37 mouse cellular contexts compared by ENCODE assay signal in the genomic region with DNA sequence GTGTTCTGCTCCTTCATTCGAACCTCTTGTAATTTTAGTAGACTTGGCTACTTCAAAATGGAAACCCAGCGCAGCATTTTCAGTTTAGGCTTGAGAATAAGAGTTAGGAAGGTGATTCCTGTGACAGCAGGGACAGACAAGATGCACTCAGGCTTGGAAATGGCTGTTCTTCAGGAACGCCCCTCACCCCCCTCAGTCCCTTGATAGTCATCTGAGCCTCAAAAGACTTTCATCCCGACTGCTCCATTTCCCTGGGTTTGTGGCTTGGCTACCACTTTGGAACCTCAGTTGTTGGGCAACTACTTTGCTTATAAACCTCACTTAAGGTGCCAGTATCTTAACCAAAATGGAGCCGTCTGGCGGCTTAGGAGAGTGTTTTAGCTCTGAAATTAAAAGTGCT. TPM values are rescaled to one million over a fixed set of nuclear protein-coding genes. Genes with fewer than 3 reads are reported as not detected.
A peak's percentile ranks its signal among the peaks of the same experiment; 100 is the strongest.
DNase-seq lines count a peak whose midpoint lies in the region; ATAC-seq and TF ChIP-seq lines count a peak whose summit lies in the region.
"Had no signal": no experiment of that assay in that cellular context is flagged by ENCODE, and none has a peak within 500 bp of the region (broad histone marks: within the 10 kb centered on the region; RNA-seq: fewer than 3 reads in every experiment).

No protein-coding gene starts in this region.

- no peak overlapping the region for H3K4me2 ChIP-seq in hindbrain, postnatal 0 days (ENCODE audit: low read depth, low read length)
- H3K4me2 ChIP-seq in midbrain, embryonic 12.5 days (replicated peaks): 0 out of 2 replicates have a peak overlapping the region, but pooled peaks have one; percentile 32
- H3K4me2 ChIP-seq in midbrain, postnatal 0 days (ENCODE audit: low read depth, low read length, poor library complexity, severe bottlenecking): no peak overlapping the region
- H3K4me2 ChIP-seq in embryonic facial prominence, embryonic 11.5 days (ENCODE audit: low read depth, low read length): no peak overlapping the region
- no peak overlapping the region for H3K4me2 ChIP-seq in limb, embryonic 11.5 days (ENCODE audit: low read depth, severe bottlenecking)
- H3K4me2 ChIP-seq: heart, embryonic 13.5 days; limb, embryonic 12.5 days; liver, embryonic 15.5 days; neural tube, embryonic 12.5 days; stomach, embryonic 15.5 days had no signal

- peak overlapping the region; percentile 60 for H3K4me3 ChIP-seq in hindbrain, embryonic 10.5 days
- no peak overlapping the region for H3K4me3 ChIP-seq in hindbrain, postnatal 0 days (ENCODE audit: low read length)
- H3K4me3 ChIP-seq in midbrain, embryonic 12.5 days: peak overlapping the region; percentile 23; the same call in 1 of the 2 replicates
- H3K4me3 ChIP-seq in midbrain, postnatal 0 days (ENCODE audit: low read depth, low read length): no peak overlapping the region
- no peak overlapping the region for H3K4me3 ChIP-seq in embryonic facial prominence, embryonic 11.5 days (ENCODE audit: low read depth, low read length)
- no peak overlapping the region for H3K4me3 ChIP-seq in limb, embryonic 11.5 days (ENCODE audit: low read depth, low read length)
- no peak overlapping the region for H3K4me3 ChIP-seq in thymus, adult 2 months (ENCODE audit: control insufficient read depth, insufficient read depth, low read length)
- H3K4me3 ChIP-seq: heart, adult 2 months; heart, embryonic 13.5 days; limb, embryonic 12.5 days; liver, embryonic 15.5 days; neural tube, embryonic 12.5 days; stomach, embryonic 15.5 days had no signal

- H3K27ac ChIP-seq in hindbrain, embryonic 10.5 days: peak overlapping the region; percentile 78; the same call in 1 of the 2 replicates
- no peak overlapping the region for H3K27ac ChIP-seq in hindbrain, postnatal 0 days
- no peak overlapping the region for H3K27ac ChIP-seq in midbrain, embryonic 12.5 days (replicated peaks)
- no peak overlapping the region for H3K27ac ChIP-seq in midbrain, postnatal 0 days (ENCODE audit: low read depth, low read length)
- no peak overlapping the region for H3K27ac ChIP-seq in embryonic facial prominence, embryonic 11.5 days (replicated peaks; ENCODE audit: low read depth, low read length)
- H3K27ac ChIP-seq in limb, embryonic 11.5 days (replicated peaks; ENCODE audit: low read depth, low read length): no peak overlapping the region
- H3K27ac ChIP-seq in thymus, adult 2 months (ENCODE audit: control insufficient read depth, insufficient read depth, low read length): no peak overlapping the region
- H3K27ac ChIP-seq: heart, adult 2 months; heart, embryonic 13.5 days; limb, embryonic 12.5 days; liver, embryonic 15.5 days; neural tube, embryonic 12.5 days; stomach, embryonic 15.5 days had no signal

- peak; percentile 25 for DNase-seq in hindbrain, embryonic 10.5 days (ENCODE audit: low spot score)
- DNase-seq in hindbrain, postnatal 0 days (ENCODE audit: low spot score): no peak
- no peak for DNase-seq in midbrain, postnatal 0 days (ENCODE audit: low spot score)
- DNase-seq in embryonic facial prominence, embryonic 11.5 days (ENCODE audit: low spot score): peak; percentile 12
- peak; percentile 32 for DNase-seq in limb, embryonic 11.5 days (ENCODE audit: low spot score)
- DNase-seq in cerebellum, adult 9-11 months: no peak
- no peak for DNase-seq in thymus, adult 2 months
- DNase-seq: adrenal gland, postnatal 25 days; B cell, adult 2 months; cerebellum, adult 18-20 months; cerebellum, postnatal 14 days; gastrocnemius, postnatal 25 days; heart, adult 2 months; heart, postnatal 10 days; kidney, adult 11 months; kidney, postnatal 14 days; layer of hippocampus, adult 9-11 months; lung, postnatal 36 days; right cerebral cortex, postnatal 25 days; thymus, postnatal 14 days had no signal

- TF ChIP-seq POLR2A in thymus, adult 2 months (IDR thresholded peaks at IDR 0.05; ENCODE audit: control insufficient read depth, extremely low read depth, insufficient read depth, low read length, poor library complexity): no peak

- H3K4me1 ChIP-seq in hindbrain, embryonic 10.5 days (replicated peaks): peaks cover 42% of the 10 kb centered on the region
- 0 out of 2 replicates have a peak, but pooled peaks cover 4% of the 10 kb centered on the region for H3K4me1 ChIP-seq in hindbrain, postnatal 0 days (ENCODE audit: insufficient read depth, low read length)
- peaks cover 19% of the 10 kb centered on the region for H3K4me1 ChIP-seq in midbrain, embryonic 12.5 days
- H3K4me1 ChIP-seq in midbrain, postnatal 0 days (ENCODE audit: insufficient read depth, low read length): no peaks in the 10 kb centered on the region
- H3K4me1 ChIP-seq in embryonic facial prominence, embryonic 11.5 days (ENCODE audit: control insufficient read depth, insufficient read depth, low read length): peaks cover 4% of the 10 kb centered on the region; the same call in 1 of the 2 replicates
- H3K4me1 ChIP-seq in limb, embryonic 11.5 days (ENCODE audit: control insufficient read depth, insufficient read depth, low read length): peaks cover 3% of the 10 kb centered on the region; the same call in 1 of the 2 replicates
- peaks cover 26% of the 10 kb centered on the region for H3K4me1 ChIP-seq in thymus, adult 2 months (replicated peaks; ENCODE audit: control insufficient read depth, insufficient read depth, low read length)

- H3K27me3 ChIP-seq in hindbrain, embryonic 10.5 days (ENCODE audit: insufficient read depth, poor library complexity, severe bottlenecking): peaks cover 100% of the 10 kb centered on the region
- peaks cover 77% of the 10 kb centered on the region for H3K27me3 ChIP-seq in hindbrain, postnatal 0 days (ENCODE audit: insufficient read depth, low read length)
- H3K27me3 ChIP-seq in midbrain, embryonic 12.5 days: peaks cover 81% of the 10 kb centered on the region
- H3K27me3 ChIP-seq in midbrain, postnatal 0 days (ENCODE audit: insufficient read depth, low read length): peaks cover 72% of the 10 kb centered on the region
- peaks cover 54% of the 10 kb centered on the region for H3K27me3 ChIP-seq in embryonic facial prominence, embryonic 11.5 days (ENCODE audit: control insufficient read depth, insufficient read depth, low read length)
- peaks cover 67% of the 10 kb centered on the region for H3K27me3 ChIP-seq in limb, embryonic 11.5 days (ENCODE audit: control insufficient read depth, insufficient read depth, low read length)
- peaks cover 49% of the 10 kb centered on the region for H3K27me3 ChIP-seq in thymus, adult 2 months (ENCODE audit: control insufficient read depth, insufficient read depth, low read length)

- no peak overlapping the region for H3K9ac ChIP-seq in hindbrain, postnatal 0 days (replicated peaks; ENCODE audit: low read length)
- H3K9ac ChIP-seq in midbrain, embryonic 12.5 days (replicated peaks): no peak overlapping the region
- H3K9ac ChIP-seq in midbrain, postnatal 0 days (replicated peaks; ENCODE audit: low read length, poor library complexity, severe bottlenecking): no peak overlapping the region
- H3K9ac ChIP-seq in embryonic facial prominence, embryonic 11.5 days (replicated peaks; ENCODE audit: low read length): no peak overlapping the region
- H3K9ac ChIP-seq in limb, embryonic 11.5 days (ENCODE audit: low read length): no peak overlapping the region
- H3K9ac ChIP-seq: heart, embryonic 13.5 days; limb, embryonic 12.5 days; liver, embryonic 15.5 days; neural tube, embryonic 12.5 days; stomach, embryonic 15.5 days had no signal

- H3K36me3 ChIP-seq in hindbrain, embryonic 10.5 days: no peaks in the 10 kb centered on the region
- H3K36me3 ChIP-seq in hindbrain, postnatal 0 days (ENCODE audit: insufficient read depth, low read length): no peaks in the 10 kb centered on the region
- H3K36me3 ChIP-seq in midbrain, embryonic 12.5 days: no peaks in the 10 kb centered on the region
- H3K36me3 ChIP-seq in midbrain, postnatal 0 days (ENCODE audit: insufficient read depth, low read length): no peaks in the 10 kb centered on the region
- no peaks in the 10 kb centered on the region for H3K36me3 ChIP-seq in embryonic facial prominence, embryonic 11.5 days (replicated peaks; ENCODE audit: control insufficient read depth, insufficient read depth, low read depth, low read length)
- no peaks in the 10 kb centered on the region for H3K36me3 ChIP-seq in limb, embryonic 11.5 days (ENCODE audit: control insufficient read depth, insufficient read depth, low read length)
- no peaks in the 10 kb centered on the region for H3K36me3 ChIP-seq in thymus, adult 2 months (ENCODE audit: control insufficient read depth, insufficient read depth, low read length)
- H3K36me3 ChIP-seq: heart, embryonic 13.5 days; limb, embryonic 12.5 days; liver, embryonic 15.5 days; neural tube, embryonic 12.5 days; stomach, embryonic 15.5 days had no signal

- no peaks in the 10 kb centered on the region for H3K9me3 ChIP-seq in hindbrain, embryonic 10.5 days
- no peaks in the 10 kb centered on the region for H3K9me3 ChIP-seq in hindbrain, postnatal 0 days (ENCODE audit: low read length)
- no peaks in the 10 kb centered on the region for H3K9me3 ChIP-seq in midbrain, embryonic 12.5 days
- no peaks in the 10 kb centered on the region for H3K9me3 ChIP-seq in midbrain, postnatal 0 days (ENCODE audit: low read length)
- no peaks in the 10 kb centered on the region for H3K9me3 ChIP-seq in embryonic facial prominence, embryonic 11.5 days (replicated peaks; ENCODE audit: control insufficient read depth, low read length)
- no peaks in the 10 kb centered on the region for H3K9me3 ChIP-seq in limb, embryonic 11.5 days (ENCODE audit: control insufficient read depth, low read length)
- H3K9me3 ChIP-seq: heart, embryonic 13.5 days; limb, embryonic 12.5 days; liver, embryonic 15.5 days; neural tube, embryonic 12.5 days; stomach, embryonic 15.5 days had no signal

- 2% methylated on average over 6 of the region's 6 CpGs for WGBS in hindbrain, embryonic 10.5 days
- 14% methylated on average over 6 of the region's 6 CpGs for WGBS in hindbrain, postnatal 0 days
- WGBS in midbrain, embryonic 12.5 days: 7% methylated on average over 6 of the region's 6 CpGs
- WGBS in midbrain, postnatal 0 days: 10% methylated on average over 6 of the region's 6 CpGs
- WGBS in embryonic facial prominence, embryonic 11.5 days: 2% methylated on average over 6 of the region's 6 CpGs
- 4% methylated on average over 6 of the region's 6 CpGs for WGBS in limb, embryonic 11.5 days
- WGBS in thymus, adult 2 months: 20% methylated on average over 6 of the region's 6 CpGs

- no peak for ATAC-seq in hindbrain, postnatal 0 days
- ATAC-seq in midbrain, embryonic 12.5 days (ENCODE audit: low FRiP score, low read depth): no peak
- ATAC-seq in midbrain, postnatal 0 days (ENCODE audit: low FRiP score): no peak
- no peak for ATAC-seq in embryonic facial prominence, embryonic 11.5 days (replicated peaks; ENCODE audit: insufficient number of reproducible peaks, low FRiP score, low TSS enrichment, low read depth)
- no peak for ATAC-seq in limb, embryonic 11.5 days (ENCODE audit: insufficient number of reproducible peaks, low FRiP score, low TSS enrichment, low read depth)
- ATAC-seq: inflammation-experienced regulatory T-cells, adult 6 months had no signal

- TF ChIP-seq CTCF in hindbrain, postnatal 0 days (IDR thresholded peaks at IDR 0.05; ENCODE audit: low read depth): no peak
- no peak for TF ChIP-seq CTCF in midbrain, postnatal 0 days (IDR thresholded peaks at IDR 0.05)
- TF ChIP-seq CTCF in thymus, adult 2 months (IDR thresholded peaks at IDR 0.05; ENCODE audit: borderline replicate concordance, control insufficient read depth, extremely low read depth, insufficient read depth, low read length, poor library complexity): no peak

RNA-seq across cellular contexts. Expression of gene Olig3, which starts 2.2 kb away (rescaled TPM):
- polyA plus RNA-seq in hindbrain, embryonic 10.5 days (2016; fragmentation: Nextera tagmentation; extraction: Ambion mirVana): 82.0 and 99.1 TPM in 2 replicates
- total RNA-seq in hindbrain, postnatal 0 days (2014; rRNA removed): 1.3 TPM in 1 of 2 replicates, not detected in the other
- 1.8 and 1.9 TPM in 2 replicates for polyA plus RNA-seq in hindbrain, postnatal 0 days (2015; fragmentation: Nextera tagmentation; extraction: Ambion mirVana)
- polyA plus RNA-seq in midbrain, embryonic 12.5 days (2016; fragmentation: Nextera tagmentation; extraction: Ambion mirVana): 11.1 and 65.4 TPM in 2 replicates
- total RNA-seq in midbrain, postnatal 0 days (2014; rRNA removed): 0.77 TPM in 1 of 2 replicates, not detected in the other
- not detected in 2 replicates for polyA plus RNA-seq in midbrain, postnatal 0 days (2015; fragmentation: Nextera tagmentation; extraction: Ambion mirVana)
- polyA plus RNA-seq in embryonic facial prominence, embryonic 11.5 days (2014; fragmentation: Nextera tagmentation; extraction: Ambion mirVana): 1.4 and 2.0 TPM in 2 replicates
- not detected in 2 replicates for polyA plus RNA-seq in limb, embryonic 11.5 days (2014; fragmentation: Nextera tagmentation; extraction: Ambion mirVana)
- 3.9 and 4.3 TPM in 2 replicates for polyA plus RNA-seq in thymus, adult 2 months (2012; rRNA removed)
- total RNA-seq: adrenal gland, adult 18-20 months; adrenal gland, postnatal 25 days; gastrocnemius, postnatal 25 days; heart, adult 2 months; heart, postnatal 10 days; hematopoietic stem cell, adult 5-6 weeks; left cerebral cortex, postnatal 10 days; liver, adult 2 months; megakaryocyte, adult 5-6 weeks; monocyte, adult 5-6 weeks had no signal
- polyA plus RNA-seq: cortical plate, adult 2 months; heart, adult 2 months; heart, embryonic 13.5 days; inflammation-experienced regulatory T-cells, adult 6 months; kidney, embryonic 14.5 days; limb, embryonic 12.5 days; liver, adult 2 months; liver, embryonic 15.5 days; lung, embryonic 16.5 days; urinary bladder, adult 2 months had no signal

Comparison
In these comparisons a context has a peak if more than half of its experiments do, and no peak if none do; other contexts are left out.
1. DNase-seq: peak in hindbrain, embryonic 10.5 days (single experiment), embryonic facial prominence, embryonic 11.5 days (single experiment) and limb, embryonic 11.5 days (single experiment); none in hindbrain, postnatal 0 days (single experiment), midbrain, postnatal 0 days (single experiment), cerebellum, adult 9-11 months (single experiment) and thymus, adult 2 months (single experiment).
2. H3K4me3 ChIP-seq: peak in hindbrain, embryonic 10.5 days (single experiment) and midbrain, embryonic 12.5 days (single experiment); none in hindbrain, postnatal 0 days (single experiment), midbrain, postnatal 0 days (single experiment), embryonic facial prominence, embryonic 11.5 days (single experiment), limb, embryonic 11.5 days (single experiment) and thymus, adult 2 months (single experiment).